Mouse (Mus musculus) cerebellum, adult 2 months (tissue): ENCODE results near the gene Angptl4.

Experiments used
- CTCF ChIP-seq: fragments of 200-500 bp; IDR thresholded peaks from 2 replicates; pipeline ENCODE4 v1.5.1; 2011; ENCODE audit warnings: low read depth, mild to moderate bottlenecking, control low read depth, low read length, moderate library complexity, borderline replicate concordance; ENCODE audit not compliant: insufficient read depth
- POLR2A ChIP-seq: fragments of 200-500 bp; IDR thresholded peaks from 2 replicates; pipeline ENCODE4 v1.6.1; 2011; ENCODE audit warnings: low read length, control low read depth, borderline replicate concordance; ENCODE audit not compliant: insufficient read depth

- TF ChIP-seq POLR2A (no peak), CTCF (no peak)
Measured at GRCm38 (mm10) chr17:33812990-33813389, 31.4 kb upstream of the Angptl4 start.
